Mouse (Mus musculus): Measurements from ENCODE around the gene Rassf4.

The Rassf4 gene

DNA sequence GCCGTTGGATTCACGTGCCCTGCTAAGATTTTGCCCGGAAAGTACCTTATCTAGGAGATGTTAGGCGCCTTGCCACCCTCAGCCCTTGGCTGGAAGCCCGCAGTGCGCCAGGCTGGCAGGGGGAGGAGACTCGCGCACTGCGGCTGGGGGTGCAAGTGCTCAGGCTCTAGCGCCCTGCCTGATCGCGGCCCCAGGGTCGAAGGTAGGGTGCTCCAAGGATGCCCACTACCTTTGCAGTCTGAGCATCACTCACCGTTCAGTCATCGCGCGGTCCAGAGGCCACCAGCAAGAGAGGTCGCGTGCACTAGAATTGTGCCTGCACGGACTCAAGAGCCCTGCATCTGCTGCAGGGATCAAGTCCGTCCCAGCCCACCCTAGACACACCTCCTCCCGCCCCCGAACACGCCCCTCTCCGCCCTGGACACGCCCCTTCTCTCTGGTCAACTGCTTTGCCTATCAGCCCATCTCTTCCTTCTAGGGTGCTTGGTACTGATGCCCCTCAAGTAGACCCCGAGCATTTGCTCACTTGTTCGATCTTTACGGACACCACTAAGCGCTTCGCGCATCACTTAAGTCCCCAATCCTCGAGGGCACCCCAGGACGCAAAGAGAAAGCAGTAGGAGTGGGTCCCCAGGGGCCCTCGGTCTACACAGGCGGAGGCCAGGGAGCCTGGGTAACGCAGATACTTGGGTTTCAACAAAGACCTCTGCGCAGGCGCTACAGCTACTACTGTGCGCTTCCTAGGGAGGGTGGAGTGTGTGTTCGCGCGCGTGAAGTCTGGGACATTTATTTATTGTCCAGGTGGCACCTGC, at the start of gene Rassf4:
Gene Rassf4 (minus strand): TSS at position 482 of the 812 bp plus-strand sequence.
- Histone ChIP-seq H3K36me3 (ENCODE audit: insufficient read depth, low read length) (no peaks in the 10 kb centered on the region), H3K9me3 (ENCODE audit: low read length) (no peaks in the 10 kb centered on the region), H3K4me3 (replicated peaks; ENCODE audit: low read length) (peak within 1 kb of the TSS; percentile 80), H3K4me1 (replicated peaks; ENCODE audit: low read depth, low read length) (peaks cover 68% of the 10 kb centered on the region), H3K27me3 (ENCODE audit: insufficient read depth, low read length) (peaks cover 61% of the 10 kb centered on the region)
- TF ChIP-seq POU5F1 (IDR thresholded peaks at IDR 0.05; ENCODE audit: borderline replicate concordance, low read length) (no peak), CTCF (conservative IDR thresholded peaks at IDR 0.05; ENCODE audit: low read length) (no peak), NANOG (IDR thresholded peaks at IDR 0.05; ENCODE audit: borderline replicate concordance, low read length) (no peak)

DNA sequence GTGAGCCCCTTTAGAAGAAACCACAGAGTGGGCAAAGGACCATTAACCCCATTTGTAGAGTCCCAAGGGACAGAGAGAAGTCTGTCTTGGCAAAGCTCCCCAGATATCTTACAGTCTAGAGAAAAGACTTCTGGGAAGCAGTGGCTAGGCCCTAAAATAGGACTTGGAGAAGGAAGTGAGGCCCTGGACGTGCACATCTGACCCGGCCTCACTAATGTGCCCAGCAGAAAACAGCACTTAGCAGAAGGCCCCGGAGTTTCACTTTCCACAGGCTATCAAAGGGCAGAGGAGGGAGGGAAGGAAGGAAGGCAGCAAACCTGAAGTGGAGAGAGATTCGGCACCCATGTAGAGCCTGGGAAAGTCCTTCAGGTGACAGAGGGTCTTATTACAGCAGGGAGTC, 45.2 kb upstream of the Rassf4 start:
- no peak overlapping the region for H3K4me3 ChIP-seq (replicated peaks; ENCODE audit: low read length)
- TF ChIP-seq POU5F1 (IDR thresholded peaks at IDR 0.05; ENCODE audit: borderline replicate concordance, low read length) (no peak), NANOG (IDR thresholded peaks at IDR 0.05; ENCODE audit: borderline replicate concordance, low read length) (no peak), CTCF (conservative IDR thresholded peaks at IDR 0.05; ENCODE audit: low read length) (no peak)
- peaks cover 7% of the 10 kb centered on the region for H3K4me1 ChIP-seq (replicated peaks; ENCODE audit: low read depth, low read length)
- 0 out of 2 replicates have a peak, but pooled peaks cover 10% of the 10 kb centered on the region for H3K9me3 ChIP-seq (ENCODE audit: low read length)
- no peaks in the 10 kb centered on the region for H3K27me3 ChIP-seq (ENCODE audit: insufficient read depth, low read length)
- no peaks in the 10 kb centered on the region for H3K36me3 ChIP-seq (ENCODE audit: insufficient read depth, low read length)

- peaks cover 7% of the 10 kb centered on the region for H3K4me1 ChIP-seq (replicated peaks; ENCODE audit: low read depth, low read length)
- H3K36me3 ChIP-seq (ENCODE audit: insufficient read depth, low read length), result no peaks in the 10 kb centered on the region
- 0 out of 2 replicates have a peak, but pooled peaks cover 10% of the 10 kb centered on the region for H3K9me3 ChIP-seq (ENCODE audit: low read length)
- no peaks in the 10 kb centered on the region for H3K27me3 ChIP-seq (ENCODE audit: insufficient read depth, low read length)
- TF ChIP-seq CTCF (conservative IDR thresholded peaks at IDR 0.05; ENCODE audit: low read length) (no peak), NANOG (IDR thresholded peaks at IDR 0.05; ENCODE audit: borderline replicate concordance, low read length) (no peak), POU5F1 (IDR thresholded peaks at IDR 0.05; ENCODE audit: borderline replicate concordance, low read length) (no peak)
- H3K4me3 ChIP-seq (replicated peaks; ENCODE audit: low read length), result no peak overlapping the region
Measured at GRCm38 (mm10) chr6:116718361-116718760, 44.6 kb upstream of the Rassf4 start.

DNA sequence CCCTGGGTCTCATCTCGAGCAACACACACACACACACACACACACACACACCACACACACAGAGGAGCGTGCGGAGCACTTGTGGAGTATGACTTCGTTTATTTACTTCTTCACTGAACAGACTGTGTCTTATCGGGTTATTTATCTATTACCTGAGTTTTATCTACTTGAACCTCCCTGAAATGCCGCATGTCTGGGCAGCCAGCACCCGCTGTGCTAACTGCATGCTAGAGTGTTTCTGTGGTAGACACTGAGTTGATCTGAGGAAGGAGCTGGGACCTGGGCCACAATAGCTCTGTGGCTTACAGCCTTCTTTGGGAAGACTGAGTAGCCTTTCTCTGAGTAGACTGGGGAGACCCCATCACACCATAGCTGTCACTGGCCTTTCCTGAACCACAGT, 44.1 kb upstream of the Rassf4 start:
- H3K4me3 ChIP-seq (replicated peaks; ENCODE audit: low read length), result no peak overlapping the region
- no peaks in the 10 kb centered on the region for H3K27me3 ChIP-seq (ENCODE audit: insufficient read depth, low read length)
- peaks cover 7% of the 10 kb centered on the region for H3K4me1 ChIP-seq (replicated peaks; ENCODE audit: low read depth, low read length)
- no peaks in the 10 kb centered on the region for H3K36me3 ChIP-seq (ENCODE audit: insufficient read depth, low read length)
- TF ChIP-seq POU5F1 (IDR thresholded peaks at IDR 0.05; ENCODE audit: borderline replicate concordance, low read length), result no peak
- H3K9me3 ChIP-seq (ENCODE audit: low read length), result 0 out of 2 replicates have a peak, but pooled peaks cover 10% of the 10 kb centered on the region

DNA sequence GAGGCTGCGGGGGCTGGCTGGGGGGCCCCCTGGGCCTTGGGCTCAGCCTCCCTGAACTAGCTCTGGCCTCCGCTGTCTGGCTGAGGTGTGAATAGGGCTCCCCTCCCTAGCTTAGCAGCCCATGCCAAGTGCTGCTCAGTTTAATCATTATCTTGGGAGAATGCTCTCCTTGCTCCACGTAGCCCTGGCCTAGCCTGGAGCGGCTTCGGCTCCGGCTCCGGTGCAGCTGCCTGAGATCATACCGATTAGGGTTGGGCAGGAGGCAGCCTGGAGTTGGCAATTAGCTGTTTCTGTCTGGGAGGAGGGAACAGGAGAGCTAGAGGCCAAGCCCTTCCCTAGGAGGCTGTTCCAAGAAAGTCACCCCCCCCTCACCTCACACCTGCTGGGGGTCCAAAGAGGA, 42.9 kb upstream of the Rassf4 start, which contains the start of gene Tmem72:
Gene Tmem72 (minus strand): TSS at position 248 of the 400 bp plus-strand sequence.
- Histone ChIP-seq H3K9me3 (ENCODE audit: low read length) (0 out of 2 replicates have a peak, but pooled peaks cover 2% of the 10 kb centered on the region), H3K4me1 (replicated peaks; ENCODE audit: low read depth, low read length) (peaks cover 7% of the 10 kb centered on the region), H3K4me3 (replicated peaks; ENCODE audit: low read length) (no peak within 1 kb of the TSS), H3K27me3 (ENCODE audit: insufficient read depth, low read length) (no peaks in the 10 kb centered on the region), H3K36me3 (ENCODE audit: insufficient read depth, low read length) (no peaks in the 10 kb centered on the region)
- no peak for TF ChIP-seq CTCF (conservative IDR thresholded peaks at IDR 0.05; ENCODE audit: low read length)
- no peak for TF ChIP-seq NANOG (IDR thresholded peaks at IDR 0.05; ENCODE audit: borderline replicate concordance, low read length)
- no peak for TF ChIP-seq POU5F1 (IDR thresholded peaks at IDR 0.05; ENCODE audit: borderline replicate concordance, low read length)

GRCm38 (mm10) chr6:116715166-116715565, 41.4 kb upstream of the Rassf4 start:
- Histone ChIP-seq H3K4me3 (replicated peaks; ENCODE audit: low read length) (no peak overlapping the region), H3K9me3 (ENCODE audit: low read length) (no peaks in the 10 kb centered on the region), H3K4me1 (replicated peaks; ENCODE audit: low read depth, low read length) (peaks cover 7% of the 10 kb centered on the region), H3K36me3 (ENCODE audit: insufficient read depth, low read length) (no peaks in the 10 kb centered on the region), H3K27me3 (ENCODE audit: insufficient read depth, low read length) (no peaks in the 10 kb centered on the region)
- TF ChIP-seq CTCF (conservative IDR thresholded peaks at IDR 0.05; ENCODE audit: low read length), result no peak
- TF ChIP-seq NANOG (IDR thresholded peaks at IDR 0.05; ENCODE audit: borderline replicate concordance, low read length), result no peak
- no peak for TF ChIP-seq POU5F1 (IDR thresholded peaks at IDR 0.05; ENCODE audit: borderline replicate concordance, low read length)

GRCm38 (mm10) chr6:116714576-116714975, 40.8 kb upstream of the Rassf4 start:
- H3K36me3 ChIP-seq (ENCODE audit: insufficient read depth, low read length), result no peaks in the 10 kb centered on the region
- peaks cover 7% of the 10 kb centered on the region for H3K4me1 ChIP-seq (replicated peaks; ENCODE audit: low read depth, low read length)
- no peaks in the 10 kb centered on the region for H3K27me3 ChIP-seq (ENCODE audit: insufficient read depth, low read length)
- TF ChIP-seq NANOG (IDR thresholded peaks at IDR 0.05; ENCODE audit: borderline replicate concordance, low read length) (no peak), POU5F1 (IDR thresholded peaks at IDR 0.05; ENCODE audit: borderline replicate concordance, low read length) (no peak), CTCF (conservative IDR thresholded peaks at IDR 0.05; ENCODE audit: low read length) (no peak)
- no peak overlapping the region for H3K4me3 ChIP-seq (replicated peaks; ENCODE audit: low read length)
- no peaks in the 10 kb centered on the region for H3K9me3 ChIP-seq (ENCODE audit: low read length)

DNA sequence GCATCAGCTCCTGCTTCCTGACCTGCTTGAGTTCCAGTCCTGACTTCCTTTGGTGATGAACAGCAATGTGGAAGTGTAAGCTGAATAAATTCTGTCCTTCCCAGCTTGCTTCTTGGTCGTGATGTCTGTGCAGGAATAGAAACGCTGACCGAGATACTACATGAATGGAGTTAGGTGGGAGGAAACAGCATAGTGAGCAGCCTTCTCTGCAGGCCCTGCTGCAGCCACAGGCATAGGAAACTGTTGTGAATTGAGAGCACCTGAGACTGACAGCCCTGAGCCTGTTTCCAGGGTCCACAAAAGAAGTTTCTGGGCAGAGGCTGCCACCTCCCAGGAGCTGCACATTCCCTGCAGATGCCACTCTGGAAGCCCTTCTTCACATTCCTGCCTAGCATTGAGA, 40.2 kb upstream of the Rassf4 start:
- H3K9me3 ChIP-seq (ENCODE audit: low read length), result no peaks in the 10 kb centered on the region
- TF ChIP-seq NANOG (IDR thresholded peaks at IDR 0.05; ENCODE audit: borderline replicate concordance, low read length) (no peak), CTCF (conservative IDR thresholded peaks at IDR 0.05; ENCODE audit: low read length) (no peak), POU5F1 (IDR thresholded peaks at IDR 0.05; ENCODE audit: borderline replicate concordance, low read length) (no peak)
- no peak overlapping the region for H3K4me3 ChIP-seq (replicated peaks; ENCODE audit: low read length)
- peaks cover 7% of the 10 kb centered on the region for H3K4me1 ChIP-seq (replicated peaks; ENCODE audit: low read depth, low read length)
- no peaks in the 10 kb centered on the region for H3K27me3 ChIP-seq (ENCODE audit: insufficient read depth, low read length)
- no peaks in the 10 kb centered on the region for H3K36me3 ChIP-seq (ENCODE audit: insufficient read depth, low read length)
